20 mouse cellular contexts compared by ENCODE assay signal in genomic region chr2:19429691-19430690, GRCm38 (mm10). TPM values are rescaled to one million over a fixed set of nuclear protein-coding genes. Genes with fewer than 3 reads are reported as not detected.
DNase-seq lines count a peak whose midpoint lies in the region; ATAC-seq lines count a peak whose summit lies in the region.
"Had no signal": no experiment of that assay in that cellular context is flagged by ENCODE, and none has a peak within 500 bp of the region (broad histone marks: within the 10 kb centered on the region; RNA-seq: fewer than 3 reads in every experiment).

No protein-coding gene starts in this region.

- peak; percentile 44 to 56 for DNase-seq in cerebellum, postnatal 10 days
- peak; percentile 94 for DNase-seq in midbrain, embryonic 11.5 days (ENCODE audit: low spot score, missing footprints)
- DNase-seq in midbrain, embryonic 10.5 days (ENCODE audit: low spot score), result no peak
- DNase-seq in retina, embryonic 14.5 days (ENCODE audit: low spot score), result peak; percentile 27
- DNase-seq in kidney, adult 8-10 months, result no peak
- no peak for DNase-seq in adrenal gland, adult 2 months
- DNase-seq: cerebellum, adult 11 months; right cerebral cortex, postnatal 25 days had no signal

- H3K36me3 ChIP-seq in midbrain, embryonic 11.5 days (ENCODE audit: control insufficient read depth, insufficient read depth, low read length), result no peaks in the 10 kb centered on the region
- no peaks in the 10 kb centered on the region for H3K36me3 ChIP-seq in midbrain, embryonic 10.5 days
- H3K36me3 ChIP-seq in midbrain, embryonic 12.5 days, result no peaks in the 10 kb centered on the region
- H3K36me3 ChIP-seq: limb, embryonic 10.5 days; liver, embryonic 15.5 days had no signal

- WGBS in midbrain, embryonic 11.5 days, result 3% methylated on average over 31 of the region's 31 CpGs
- WGBS in midbrain, embryonic 10.5 days, result 3% methylated on average over 31 of the region's 31 CpGs
- WGBS in midbrain, embryonic 12.5 days, result 3% methylated on average over 31 of the region's 31 CpGs

- H3K27me3 ChIP-seq in midbrain, embryonic 11.5 days (ENCODE audit: control insufficient read depth, insufficient read depth, low read length), result peaks cover 73% of the 10 kb centered on the region
- peaks cover 99% of the 10 kb centered on the region for H3K27me3 ChIP-seq in midbrain, embryonic 10.5 days (ENCODE audit: low read depth, poor library complexity, severe bottlenecking)
- H3K27me3 ChIP-seq in midbrain, embryonic 12.5 days, result peaks cover 89% of the 10 kb centered on the region

- no peak for ATAC-seq in cerebellum, adult (ENCODE audit: insufficient number of reproducible peaks, low FRiP score, low TSS enrichment)
- ATAC-seq in midbrain, embryonic 11.5 days (ENCODE audit: low FRiP score), result no peak
- ATAC-seq in midbrain, embryonic 12.5 days (ENCODE audit: low FRiP score, low read depth), result no peak

- H3K9ac ChIP-seq in midbrain, embryonic 11.5 days (ENCODE audit: low read length), result no peak overlapping the region
- H3K9ac ChIP-seq in midbrain, embryonic 12.5 days (replicated peaks), result no peak overlapping the region
- H3K9ac ChIP-seq: liver, embryonic 15.5 days had no signal

- no peak overlapping the region for H3K27ac ChIP-seq in midbrain, embryonic 11.5 days (ENCODE audit: low read depth, low read length)
- H3K27ac ChIP-seq in midbrain, embryonic 10.5 days (replicated peaks), result no peak overlapping the region
- no peak overlapping the region for H3K27ac ChIP-seq in midbrain, embryonic 12.5 days (replicated peaks)
- H3K27ac ChIP-seq: limb, embryonic 10.5 days; liver, embryonic 15.5 days; macrophage had no signal

- peak overlapping the region; percentile 21; the same call in 1 of the 2 replicates for H3K4me3 ChIP-seq in midbrain, embryonic 11.5 days (ENCODE audit: low read depth, low read length)
- no peak overlapping the region; the same call in 1 of the 2 replicates for H3K4me3 ChIP-seq in midbrain, embryonic 10.5 days
- H3K4me3 ChIP-seq in midbrain, embryonic 12.5 days, result no peak overlapping the region
- H3K4me3 ChIP-seq: erythroblast, embryonic 14.5 days; liver, embryonic 15.5 days; myocyte had no signal

- peaks cover 13% of the 10 kb centered on the region; the same call in 1 of the 2 replicates for H3K4me1 ChIP-seq in midbrain, embryonic 11.5 days (ENCODE audit: control insufficient read depth, insufficient read depth, low read length)
- H3K4me1 ChIP-seq in midbrain, embryonic 10.5 days, result peaks cover 26% of the 10 kb centered on the region
- H3K4me1 ChIP-seq in midbrain, embryonic 12.5 days, result peaks cover 24% of the 10 kb centered on the region; the same call in 1 of the 2 replicates
- H3K4me1 ChIP-seq: liver, embryonic 15.5 days had no signal

- no peaks in the 10 kb centered on the region for H3K9me3 ChIP-seq in midbrain, embryonic 11.5 days (ENCODE audit: control insufficient read depth, low read length)
- H3K9me3 ChIP-seq in midbrain, embryonic 10.5 days (replicated peaks), result no peaks in the 10 kb centered on the region
- H3K9me3 ChIP-seq in midbrain, embryonic 12.5 days, result no peaks in the 10 kb centered on the region
- H3K9me3 ChIP-seq: limb, embryonic 10.5 days; liver, embryonic 15.5 days had no signal

- H3K4me2 ChIP-seq in midbrain, embryonic 11.5 days, result peak overlapping the region; percentile 45; the same call in 1 of the 2 replicates
- H3K4me2 ChIP-seq in midbrain, embryonic 12.5 days (replicated peaks), result peak overlapping the region; percentile 54
- H3K4me2 ChIP-seq: liver, embryonic 15.5 days had no signal

RNA-seq across cellular contexts. Expression of gene Ptf1a, which starts 15.5 kb away (rescaled TPM):
- 0.32 and 0.36 TPM in 2 replicates for polyA plus RNA-seq in midbrain, embryonic 11.5 days (2014; fragmentation: Nextera tagmentation; extraction: Ambion mirVana)
- 0.20 and 0.69 TPM in 2 replicates for polyA plus RNA-seq in midbrain, embryonic 10.5 days (2016; fragmentation: Nextera tagmentation; extraction: Ambion mirVana)
- polyA plus RNA-seq in midbrain, embryonic 12.5 days (2016; fragmentation: Nextera tagmentation; extraction: Ambion mirVana), result 0.45 and 1.8 TPM in 2 replicates
- total RNA-seq in adrenal gland, adult 2 months (2021), result not detected
- polyA plus RNA-seq in adrenal gland, adult 2 months (2012; rRNA removed), result not detected in 2 replicates
- total RNA-seq: adrenal gland, postnatal 36 days; common myeloid progenitor, adult 5-6 weeks; gastrocnemius, adult 8-10 months; layer of hippocampus, postnatal 10 days had no signal
- polyA plus RNA-seq: erythroblast, embryonic 14.5 days; heart, embryonic 16.5 days; limb, embryonic 10.5 days; liver, embryonic 15.5 days; macrophage; myocyte had no signal

RNA-seq across cellular contexts. Expression of gene Msrb2, which starts 58.8 kb away (rescaled TPM):
- 11.2 and 12.8 TPM in 2 replicates for polyA plus RNA-seq in midbrain, embryonic 11.5 days (2014; fragmentation: Nextera tagmentation; extraction: Ambion mirVana)
- 14.5 and 16.8 TPM in 2 replicates for polyA plus RNA-seq in midbrain, embryonic 10.5 days (2016; fragmentation: Nextera tagmentation; extraction: Ambion mirVana)
- 6.6 and 10.5 TPM in 2 replicates for polyA plus RNA-seq in midbrain, embryonic 12.5 days (2016; fragmentation: Nextera tagmentation; extraction: Ambion mirVana)
- 10 to 100 TPM; 26.2 to 28.7 TPM for total RNA-seq in adrenal gland, adult 2 months (2021)
- 10.4 and 14.3 TPM in 2 replicates for polyA plus RNA-seq in adrenal gland, adult 2 months (2012; rRNA removed)

Comparison
In these comparisons a context has a peak if more than half of its experiments do, and no peak if none do; other contexts are left out.
1. DNase-seq: peak in cerebellum, postnatal 10 days (2 of 2), midbrain, embryonic 11.5 days (single experiment) and retina, embryonic 14.5 days (single experiment); none in midbrain, embryonic 10.5 days (single experiment), kidney, adult 8-10 months (0 of 2) and adrenal gland, adult 2 months (single experiment).